Mouse (Mus musculus): ENCODE measurements around the gene Kcnc4.

Kcnc4 gene

DNA sequence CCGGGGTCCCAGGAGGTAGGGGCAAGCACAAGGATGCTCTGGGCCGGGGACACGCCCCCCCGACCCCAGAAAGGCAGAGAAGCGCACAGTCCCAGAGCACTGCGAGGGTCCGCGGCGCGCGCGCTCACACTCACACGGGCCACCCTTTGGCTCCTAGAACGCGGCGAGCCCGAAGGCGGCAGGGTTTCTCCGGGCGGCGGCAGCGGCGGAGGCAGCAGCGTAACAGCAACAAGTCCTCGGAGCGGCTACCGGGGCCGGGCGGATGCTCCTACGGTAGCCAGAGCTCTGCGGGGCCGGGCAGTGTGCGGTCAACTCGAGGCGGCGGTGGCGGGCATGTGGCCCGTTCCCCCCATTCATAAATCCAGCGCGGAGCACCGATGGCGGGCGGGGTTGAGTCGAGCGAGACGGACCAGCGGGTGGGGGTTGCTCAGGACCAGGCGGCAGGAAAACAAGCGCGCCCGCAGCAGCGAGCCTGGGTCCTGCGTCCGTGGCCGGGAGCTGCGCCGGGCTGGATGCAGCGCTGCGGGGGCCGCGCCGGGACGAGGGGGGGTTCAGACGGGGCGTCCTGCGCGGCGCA lies at the start of gene Kcnc4:
Kcnc4 (minus strand) TSS at position 357 of the 577 bp plus-strand sequence.
- no peak for DNase-seq (ENCODE audit: extremely low read depth, low read depth)

DNA sequence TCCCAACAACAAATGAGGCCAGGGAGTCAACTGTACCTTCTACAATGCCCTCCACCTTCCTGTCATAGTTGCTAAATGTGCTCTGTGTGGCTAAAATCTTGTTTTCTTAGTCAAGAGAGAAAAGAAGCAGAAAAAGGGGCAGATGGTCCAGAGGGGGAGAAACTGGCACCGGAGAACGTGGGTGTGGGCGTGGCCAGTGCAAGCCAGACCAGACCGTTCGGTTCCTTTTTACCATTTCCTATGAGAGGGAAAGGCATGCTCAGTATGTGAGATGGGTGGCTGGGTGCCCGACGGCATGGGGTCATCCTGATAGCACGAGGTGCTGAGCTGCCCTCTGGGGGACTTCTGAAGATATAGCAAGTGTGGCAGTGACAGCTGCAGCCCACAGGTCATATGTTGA lies 49.3 kb upstream of the Kcnc4 start:
- DNase-seq (ENCODE audit: extremely low read depth, low read depth): no peak

DNA sequence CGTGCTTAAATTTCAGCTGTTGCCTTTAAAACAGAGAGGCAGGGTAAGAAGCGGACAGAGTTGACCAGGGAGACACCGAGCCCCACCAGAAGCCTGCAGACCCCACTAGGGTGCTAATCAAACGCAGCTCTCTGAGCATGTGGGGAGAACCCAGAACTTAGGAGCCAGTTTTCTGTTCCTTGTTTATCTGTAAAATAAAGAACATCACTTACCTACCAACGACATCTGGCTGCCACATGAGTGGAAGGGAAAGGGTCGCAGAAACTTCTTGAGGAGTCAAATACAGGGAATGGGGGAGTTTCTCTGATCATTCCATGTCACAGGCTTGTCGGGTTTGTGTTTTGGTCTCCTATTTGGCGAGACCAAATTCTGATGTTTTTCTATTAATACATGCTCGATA lies 48.6 kb upstream of the Kcnc4 start:
- no peak for DNase-seq (ENCODE audit: extremely low read depth, low read depth)

DNA sequence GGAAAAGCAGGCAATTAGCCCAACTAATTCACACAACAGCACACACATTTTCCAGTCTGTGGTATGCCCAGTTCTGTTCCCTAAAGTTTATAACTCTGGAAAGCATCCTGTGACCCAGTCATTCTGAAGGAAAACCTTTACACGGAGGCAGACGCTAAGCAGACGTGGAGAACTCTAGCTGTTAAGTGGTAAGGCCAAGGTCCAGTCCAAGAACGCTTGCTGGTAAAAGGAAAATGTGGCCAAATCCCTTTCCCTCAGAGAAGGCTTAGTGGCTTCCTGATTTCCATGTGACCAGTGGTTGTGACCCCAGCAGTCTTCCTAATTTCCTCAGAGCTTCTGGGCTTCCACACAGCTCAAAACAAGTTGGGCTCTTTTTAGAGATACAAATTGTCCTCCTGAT lies 47.2 kb upstream of the Kcnc4 start:
- no peak for DNase-seq (ENCODE audit: extremely low read depth, low read depth)

DNA sequence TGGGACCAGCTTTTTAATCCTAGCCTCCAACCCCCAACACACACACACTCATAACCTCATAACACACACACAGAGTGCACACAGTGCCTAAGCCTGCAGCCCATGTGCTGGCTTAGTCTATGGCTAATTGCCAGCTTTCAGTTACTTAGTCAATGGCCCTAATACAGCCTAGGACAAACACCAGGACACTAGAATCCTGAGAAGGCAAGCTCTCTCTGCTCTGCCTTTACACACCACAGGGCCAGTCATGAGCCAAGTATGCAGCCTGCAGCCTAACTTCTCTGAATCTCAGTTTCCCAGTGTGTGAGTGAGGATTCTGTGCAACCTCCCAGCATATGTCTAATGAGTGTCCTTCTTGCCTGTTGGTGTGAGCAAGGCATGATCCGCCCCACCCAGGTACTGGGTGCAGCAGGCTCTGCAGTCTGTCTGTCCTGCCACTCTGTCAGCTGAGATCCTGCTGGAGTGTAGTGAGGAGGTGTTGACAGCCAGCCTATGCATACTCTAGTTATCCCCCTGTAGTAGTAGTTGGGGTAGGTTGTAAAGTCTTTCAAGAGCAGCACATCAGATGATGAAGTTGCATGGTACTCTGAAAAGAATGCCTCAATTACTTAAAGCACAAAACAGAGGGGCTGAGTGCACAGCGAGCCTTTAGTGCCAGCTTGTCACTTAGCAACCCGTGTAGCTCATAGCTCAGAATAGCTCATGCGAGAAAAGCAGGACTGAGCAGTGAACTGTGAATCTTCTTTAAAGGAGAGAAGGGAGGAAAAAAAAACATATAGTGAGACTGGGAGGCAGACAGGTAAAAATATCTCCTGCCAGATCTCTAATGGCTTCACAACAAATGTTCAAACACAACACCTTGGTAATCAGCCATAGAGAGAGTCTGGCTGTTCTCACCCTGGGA lies 46.4 kb upstream of the Kcnc4 start:
- DNase-seq (ENCODE audit: extremely low read depth, low read depth): no peak

DNA sequence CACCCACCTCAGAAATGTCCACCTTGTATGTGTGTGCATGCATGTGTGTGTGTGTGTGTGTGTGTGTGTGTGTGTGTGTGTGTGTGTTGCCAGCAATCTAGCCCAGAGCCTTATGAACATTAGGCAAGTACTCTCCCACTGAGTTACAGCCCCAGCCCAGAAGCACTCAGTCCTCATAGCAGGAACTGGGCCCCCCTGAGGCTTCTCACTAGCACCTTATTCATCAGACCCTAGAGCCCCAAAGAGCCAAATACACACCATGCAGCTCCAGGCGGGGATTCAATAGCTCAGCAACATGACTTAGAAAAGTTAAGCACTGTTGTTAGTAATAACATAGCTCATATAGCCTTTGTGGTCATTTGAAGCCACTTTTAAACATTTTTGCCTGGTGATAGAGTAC lies 45.2 kb upstream of the Kcnc4 start:
- no peak for DNase-seq (ENCODE audit: extremely low read depth, low read depth)

DNA sequence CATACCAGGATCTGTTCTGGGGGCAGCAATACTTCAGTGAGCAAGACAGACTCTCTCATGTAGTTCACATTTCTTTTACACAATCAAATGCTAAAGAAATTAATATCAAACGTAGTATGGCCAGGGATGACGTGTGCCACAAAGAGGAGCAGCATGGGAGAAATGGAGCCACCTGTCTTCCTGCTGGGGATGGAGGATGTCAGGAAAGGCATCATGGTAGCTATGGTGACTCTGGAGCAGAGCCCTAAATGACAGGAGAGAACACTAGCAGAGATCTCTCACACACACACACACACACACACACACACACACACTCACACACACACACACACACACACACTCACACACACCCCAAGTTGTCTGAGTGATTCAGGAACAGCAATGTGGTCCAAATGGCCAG lies 44.4 kb upstream of the Kcnc4 start:
- no peak for DNase-seq (ENCODE audit: extremely low read depth, low read depth)

DNA sequence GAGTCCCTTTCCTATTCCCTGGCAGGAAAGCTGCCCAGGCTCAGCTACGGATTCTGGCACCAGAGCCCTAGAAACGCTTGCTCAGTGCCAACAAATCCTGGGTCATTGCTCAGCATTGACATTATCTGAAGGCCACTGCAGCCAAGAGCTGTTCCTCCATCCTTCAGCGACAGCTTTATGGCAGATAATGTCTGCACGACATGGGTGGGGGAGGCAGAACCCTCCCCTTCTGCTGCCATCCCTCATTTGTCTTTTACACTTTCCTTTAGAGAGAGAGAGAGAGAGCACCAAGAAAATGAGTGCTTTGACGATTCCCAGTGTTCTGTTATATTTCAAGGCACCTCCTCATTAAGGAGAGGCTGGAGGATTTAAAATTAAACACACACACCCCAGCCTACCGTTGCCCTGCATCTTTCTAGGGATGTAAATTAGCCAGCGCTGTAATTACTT lies 42.4 kb upstream of the Kcnc4 start:
- DNase-seq (ENCODE audit: extremely low read depth, low read depth): no peak

DNA sequence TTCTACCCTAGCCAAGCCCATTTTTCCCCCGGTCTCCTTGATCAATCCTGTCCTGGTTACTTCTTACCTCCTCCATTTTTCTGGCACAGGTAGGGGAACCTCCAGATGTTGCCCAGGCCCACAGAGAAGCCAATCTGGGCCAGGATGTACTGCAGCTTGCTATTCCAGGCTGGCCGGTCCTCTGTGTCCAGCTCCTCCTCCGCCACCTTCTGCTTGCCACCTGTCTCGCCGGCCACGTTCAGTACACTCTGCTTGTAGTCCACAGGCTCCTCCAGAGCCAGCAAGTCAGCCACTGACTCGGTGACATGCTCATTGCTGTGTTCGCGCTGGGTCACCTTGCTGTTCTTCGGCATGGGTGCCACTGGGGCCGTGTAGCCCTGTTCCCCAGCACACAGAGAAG lies 40.9 kb upstream of the Kcnc4 start:
- no peak for DNase-seq (ENCODE audit: extremely low read depth, low read depth)

DNA sequence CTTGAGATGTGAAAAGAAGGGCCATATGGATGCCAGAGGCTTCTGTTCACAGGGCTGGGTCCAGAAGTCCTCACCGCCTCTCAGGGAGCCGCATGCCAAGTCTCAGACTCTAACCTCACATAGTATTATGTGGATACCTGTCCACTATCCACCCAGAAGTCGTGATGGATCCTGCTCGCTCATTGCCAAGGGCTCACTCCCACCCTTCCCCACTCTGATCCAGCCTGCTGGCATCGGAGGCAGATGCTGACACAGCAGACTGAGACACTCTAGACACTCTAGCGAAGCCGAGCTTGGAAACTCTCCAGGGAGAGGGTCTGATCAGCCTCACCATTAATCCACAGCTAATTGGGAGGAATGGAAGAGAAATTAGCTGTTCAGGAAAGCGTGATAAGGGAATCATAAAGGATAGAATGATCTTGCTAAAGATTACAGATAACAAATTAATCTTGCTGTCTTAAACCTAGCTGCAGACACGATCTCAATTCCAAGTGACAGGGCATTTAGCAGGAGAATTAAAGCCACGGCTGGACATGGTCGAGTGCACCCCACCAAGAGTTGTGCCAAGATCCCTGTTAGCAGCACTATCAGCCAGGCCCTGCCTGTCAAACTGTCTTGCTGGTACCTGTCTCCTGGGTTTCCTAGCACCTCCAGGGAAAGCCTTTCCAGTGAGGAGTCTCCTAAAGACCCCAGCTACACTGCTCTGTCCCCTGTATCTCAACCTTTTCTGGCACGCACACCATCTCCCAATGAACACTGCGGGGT lies 36.9 kb upstream of the Kcnc4 start:
- DNase-seq (ENCODE audit: extremely low read depth, low read depth): no peak

DNA sequence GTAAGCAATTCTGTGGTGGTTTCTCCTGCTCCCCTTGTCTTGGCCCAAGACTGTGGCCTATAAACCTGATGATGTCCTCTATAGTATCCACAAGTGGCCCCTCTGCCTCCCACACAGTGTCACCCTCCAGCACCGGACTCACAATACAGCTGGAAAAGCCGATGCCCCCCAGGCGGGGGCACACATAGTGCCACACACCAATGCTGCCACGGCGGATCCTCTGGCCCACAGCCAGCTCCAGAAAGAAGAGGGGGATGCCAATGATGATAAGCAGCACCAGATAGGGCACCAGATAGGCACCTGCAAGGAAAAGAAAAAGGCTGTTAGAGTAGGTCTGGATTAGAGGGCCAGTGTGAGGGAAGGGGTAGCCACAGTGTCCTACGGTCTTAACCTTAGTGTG lies 36.2 kb upstream of the Kcnc4 start:
- no peak for DNase-seq (ENCODE audit: extremely low read depth, low read depth)

DNA sequence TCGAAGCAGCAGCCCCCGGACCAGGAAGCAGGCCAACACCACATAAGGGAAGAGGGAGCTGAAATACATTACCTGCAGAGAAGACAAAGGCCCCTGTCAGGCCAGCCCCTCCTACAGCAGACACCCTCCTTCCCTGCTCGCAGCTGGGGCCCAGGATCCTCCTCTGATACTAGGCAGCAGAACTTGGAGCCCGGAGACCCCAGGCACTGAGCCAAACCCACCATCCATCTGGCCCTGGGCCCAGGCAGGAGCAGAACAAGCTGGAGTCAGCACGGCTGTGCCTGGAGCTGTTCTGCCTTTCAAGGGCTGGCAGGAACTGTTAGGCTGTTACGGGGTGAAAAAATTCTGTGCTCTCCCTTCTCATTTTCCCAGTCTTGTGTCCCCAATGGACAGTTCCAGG lies 32.1 kb upstream of the Kcnc4 start:
- peak; percentile 7 for DNase-seq (ENCODE audit: extremely low read depth, low read depth)

DNA sequence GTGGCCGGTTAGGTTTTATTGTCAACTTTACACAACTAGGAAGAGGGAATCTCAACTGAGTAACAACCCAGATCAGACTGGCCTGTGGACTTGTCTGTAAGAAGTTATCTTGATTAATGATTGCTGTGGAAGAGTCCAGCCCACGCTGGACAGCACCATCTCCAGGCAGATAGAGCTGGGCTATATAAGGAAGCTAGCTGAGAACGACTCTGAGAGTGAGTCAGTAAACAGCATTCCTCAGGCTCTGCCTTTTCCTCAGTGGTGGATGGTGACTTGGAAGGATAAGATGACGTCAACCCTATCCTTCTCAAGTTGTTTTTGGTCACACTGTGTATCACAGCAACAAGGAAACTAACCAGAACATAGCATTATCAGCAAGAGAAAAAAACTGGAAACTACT lies 29.3 kb upstream of the Kcnc4 start:
- DNase-seq (ENCODE audit: extremely low read depth, low read depth): no peak

DNA sequence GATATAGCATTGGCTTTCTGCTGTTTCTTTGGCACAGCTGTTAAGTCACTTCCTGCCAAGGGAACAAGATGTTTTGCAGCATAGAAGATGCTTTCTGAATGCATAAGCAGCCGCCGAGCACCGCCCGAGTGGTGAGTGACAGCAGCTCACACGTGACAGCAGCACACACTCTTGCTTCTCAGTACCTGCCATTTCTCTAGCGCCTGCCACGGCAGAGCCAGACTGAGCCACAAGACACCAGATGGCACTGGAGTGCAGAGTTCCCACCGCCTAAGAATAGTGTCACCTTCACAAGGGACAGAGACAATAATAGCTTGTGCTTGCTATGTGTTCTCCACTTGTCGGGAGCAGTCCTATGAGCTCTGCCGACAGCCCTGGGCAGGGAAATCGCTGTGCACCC lies 23.9 kb upstream of the Kcnc4 start:
- DNase-seq (ENCODE audit: extremely low read depth, low read depth): no peak

DNA sequence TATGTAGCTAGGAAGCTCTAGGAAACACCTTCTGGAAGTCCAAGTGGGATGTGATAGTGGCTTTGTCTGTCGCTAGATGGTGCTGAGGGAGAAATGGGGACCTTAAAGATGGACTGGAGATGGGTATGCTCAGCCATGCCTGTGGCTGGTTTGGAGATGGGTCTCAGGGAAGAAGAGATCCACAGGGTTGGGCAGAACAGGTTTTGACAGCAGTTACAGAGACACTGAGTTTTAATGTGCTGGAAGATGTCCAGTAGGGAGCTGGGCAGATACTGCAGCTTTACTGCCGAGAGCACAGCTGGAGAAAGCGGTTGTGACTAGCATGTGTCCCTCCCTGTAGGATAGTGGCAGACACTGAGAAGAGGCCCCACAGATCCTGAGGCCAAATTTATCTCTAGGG lies 21.3 kb upstream of the Kcnc4 start:
- DNase-seq (ENCODE audit: extremely low read depth, low read depth): peak; percentile 26

DNA sequence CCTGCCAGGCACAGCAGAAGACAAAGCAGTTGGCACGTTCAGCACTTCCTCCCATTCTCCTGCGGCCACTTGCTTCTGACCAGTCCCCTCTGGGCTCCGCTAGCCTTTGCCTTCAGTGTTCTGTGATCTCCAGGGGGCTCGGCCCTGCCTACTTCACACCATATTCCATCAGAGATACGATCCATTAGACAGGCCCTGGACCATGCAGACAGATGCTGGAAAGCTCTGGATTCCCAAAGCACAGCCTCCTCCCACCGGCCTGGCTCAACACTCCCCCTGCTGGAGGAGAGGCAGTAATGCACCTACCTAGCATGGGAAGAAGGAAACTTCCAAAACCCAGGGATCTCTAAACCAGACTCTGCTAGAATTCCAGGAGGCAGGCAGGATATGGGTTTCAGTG lies 12.8 kb upstream of the Kcnc4 start:
- no peak for DNase-seq (ENCODE audit: extremely low read depth, low read depth)

DNA sequence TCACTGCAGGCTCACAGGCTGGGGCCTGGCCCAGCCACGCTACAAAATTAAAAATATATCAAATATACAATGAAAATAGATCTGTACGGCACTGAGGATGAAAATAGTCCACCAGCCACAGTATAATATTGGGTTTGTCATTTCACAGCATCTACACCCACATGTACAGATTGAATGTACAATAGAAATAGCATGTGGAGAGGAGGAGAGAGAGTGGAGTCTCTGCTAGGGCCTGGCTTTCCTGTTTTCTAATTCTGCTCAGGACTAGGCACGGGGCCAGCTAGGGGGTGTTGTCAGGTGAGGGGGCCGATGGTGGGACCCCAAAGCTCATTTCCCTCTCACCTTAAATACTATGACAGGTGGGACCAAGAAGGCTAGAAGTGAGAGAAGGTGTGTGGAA lies 9.7 kb upstream of the Kcnc4 start:
- DNase-seq (ENCODE audit: extremely low read depth, low read depth): no peak

DNA sequence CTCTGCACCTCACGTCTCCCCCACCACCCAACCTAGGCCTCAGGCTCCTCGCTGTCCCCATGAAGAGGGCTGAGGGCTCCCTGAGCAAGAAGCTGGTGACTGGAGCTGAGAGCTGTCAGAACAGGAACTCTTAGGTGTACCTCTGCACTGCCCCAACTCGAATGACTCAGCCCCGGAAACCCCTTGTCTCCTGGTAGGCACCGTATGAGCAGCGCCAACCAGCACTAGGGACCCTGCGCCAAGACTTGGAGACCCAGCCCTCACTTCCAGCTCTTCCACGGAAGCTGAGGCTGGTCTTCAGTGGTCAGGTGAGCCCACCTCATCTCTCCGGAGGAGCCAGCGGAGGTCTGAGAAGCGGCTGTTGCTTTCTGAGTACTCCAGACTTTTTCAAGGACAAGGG lies 8.8 kb upstream of the Kcnc4 start:
- DNase-seq (ENCODE audit: extremely low read depth, low read depth): no peak

DNA sequence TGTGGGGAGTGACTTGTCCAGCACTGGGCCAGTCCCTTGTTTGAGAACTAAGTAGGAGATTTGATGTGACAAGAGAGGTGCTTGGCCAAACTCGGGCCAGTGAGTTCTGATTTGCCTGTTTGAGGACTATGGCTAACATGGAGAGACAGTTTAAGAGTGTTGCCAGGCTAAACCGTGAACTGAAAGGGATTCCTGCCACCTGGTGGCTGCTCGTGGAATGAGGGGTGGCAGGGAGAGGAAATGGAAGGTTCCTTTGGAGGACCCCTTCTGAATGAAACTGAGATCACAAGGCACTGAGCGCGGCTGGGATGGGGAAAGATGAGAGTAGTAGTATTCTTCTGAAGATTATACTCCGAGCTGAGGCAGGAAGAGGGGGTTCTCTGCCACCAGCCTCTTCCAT lies 7.2 kb upstream of the Kcnc4 start:
- DNase-seq (ENCODE audit: extremely low read depth, low read depth): peak; percentile 34

DNA sequence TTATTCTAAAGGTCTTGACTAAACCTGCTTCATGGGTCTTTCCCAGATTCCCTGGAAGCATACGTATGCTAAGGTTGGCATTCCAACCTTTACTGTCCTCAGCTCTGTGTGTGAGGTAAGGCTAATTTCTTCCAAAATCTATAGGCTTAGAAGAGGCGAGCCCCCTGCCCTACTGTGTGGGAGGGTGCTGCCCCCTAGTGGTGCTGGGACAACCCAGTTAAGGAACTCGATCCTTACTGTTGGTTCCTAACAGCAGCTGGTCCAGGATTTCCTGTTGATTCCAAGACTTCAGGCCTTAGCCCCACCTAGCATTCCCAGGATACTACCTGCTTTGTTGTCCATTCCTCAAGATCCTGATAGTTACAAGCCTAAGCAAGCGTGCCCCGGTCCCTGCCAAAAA lies 2.8 kb upstream of the Kcnc4 start:
- DNase-seq (ENCODE audit: extremely low read depth, low read depth): peak; percentile 37

DNA sequence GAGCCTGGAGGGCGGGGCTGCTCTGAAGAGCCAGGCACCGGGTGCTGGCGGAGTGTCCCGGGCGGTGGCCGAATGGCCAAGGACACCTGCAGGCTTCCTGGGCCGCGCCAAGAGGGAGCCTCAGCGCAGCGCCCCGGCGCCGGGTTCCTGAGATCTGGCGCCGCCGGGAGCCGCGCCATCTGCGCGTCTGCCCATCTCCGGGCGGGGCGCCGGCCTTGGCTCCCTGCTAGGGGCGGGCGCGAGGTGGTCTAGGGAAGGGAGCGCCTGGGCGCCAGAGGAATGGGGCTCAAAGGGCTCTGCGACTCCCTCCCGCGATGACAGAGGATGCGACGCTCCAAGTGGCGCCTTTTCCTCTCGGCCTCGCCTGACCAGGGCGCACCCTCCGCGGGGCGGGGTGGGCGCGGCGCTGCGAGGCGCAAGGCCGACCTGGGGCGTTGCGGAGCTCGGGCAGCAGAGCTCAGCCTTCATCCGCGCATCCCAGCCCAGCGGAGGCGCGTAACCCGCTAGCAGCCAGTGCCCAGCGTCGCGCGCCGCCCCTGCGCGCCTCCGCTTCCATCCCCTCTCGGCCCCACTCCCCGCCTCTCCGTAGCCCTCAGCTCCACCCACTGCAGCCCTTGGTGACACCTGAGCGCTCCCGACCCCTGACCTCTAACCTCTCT lies 550 bp upstream of the Kcnc4 start:
- no peak for DNase-seq (ENCODE audit: extremely low read depth, low read depth)
